Mouse (Mus musculus) liver, adult 2 months (tissue): ENCODE measurements around the gene Pbld2.

Experiments
- CTCF ChIP-seq: fragments of 200-500 bp; IDR thresholded peaks from 2 replicates; pipeline ENCODE4 v1.5.1; 2011; ENCODE audit warnings: low read depth, low read length, control low read depth
- POLR2A ChIP-seq: fragments of 200-500 bp; IDR thresholded peaks from 2 replicates; pipeline ENCODE4 v1.6.1; 2011; ENCODE audit warnings: low read length, control low read depth; ENCODE audit not compliant: insufficient read depth; ENCODE audit errors: extremely low read depth

GRCm38 (mm10) chr10:63092616-63093550 is 68.8 kb downstream of the Pbld2 start:
- TF ChIP-seq CTCF (no peak), POLR2A (no peak)
